ENCODE assay signal across 19 mouse cellular contexts in genomic region chr5:72869779-72870608, GRCm38 (mm10). TPM values are rescaled to one million over a fixed set of nuclear protein-coding genes. Genes with fewer than 3 reads are reported as not detected.
DNase-seq lines count a peak whose midpoint lies in the region; ATAC-seq lines count a peak whose summit lies in the region.
"Had no signal": no experiment of that assay in that cellular context is flagged by ENCODE, and none has a peak within 500 bp of the region (broad histone marks: within the 10 kb centered on the region; RNA-seq: fewer than 3 reads in every experiment).

No protein-coding gene starts in this region.

- DNase-seq in kidney, adult 11 months = peak; percentile 72
- no peak for DNase-seq in kidney, postnatal 10 days
- DNase-seq in CD4-positive helper T cell, adult 2 months (ENCODE audit: low read depth, low spot score) = peak; percentile 43
- DNase-seq in kidney, adult 8-10 months = peak; percentile 67 to 69
- DNase-seq in naive thymus-derived CD4-positive, alpha-beta T cell, adult 2 months (ENCODE audit: low read depth) = peak; percentile 34
- no peak for DNase-seq in embryo, embryonic 9.5 days (ENCODE audit: extremely low spot score)
- no peak for DNase-seq in limb, embryonic 10.5 days (ENCODE audit: low spot score)
- DNase-seq: cerebellum, postnatal 25 days; gastrocnemius, postnatal 14 days; lung, postnatal 14 days; right cerebral cortex, postnatal 4 days; thymus, postnatal 25 days had no signal

- H3K4me3 ChIP-seq in limb, embryonic 10.5 days = no peak overlapping the region
- H3K4me3 ChIP-seq: embryonic facial prominence, embryonic 12.5 days; layer of hippocampus, adult 2 months; midbrain, embryonic 12.5 days had no signal

- no peak overlapping the region for H3K27ac ChIP-seq in limb, embryonic 10.5 days
- H3K27ac ChIP-seq: embryonic facial prominence, embryonic 12.5 days; layer of hippocampus, adult 2 months; limb, embryonic 12.5 days; liver, embryonic 15.5 days; midbrain, embryonic 12.5 days had no signal

- no peaks in the 10 kb centered on the region for H3K36me3 ChIP-seq in limb, embryonic 10.5 days
- H3K36me3 ChIP-seq: embryonic facial prominence, embryonic 12.5 days; limb, embryonic 12.5 days; liver, embryonic 15.5 days; midbrain, embryonic 12.5 days had no signal

- H3K9me3 ChIP-seq in limb, embryonic 10.5 days (replicated peaks) = no peaks in the 10 kb centered on the region
- H3K9me3 ChIP-seq: embryonic facial prominence, embryonic 12.5 days; limb, embryonic 12.5 days; liver, embryonic 15.5 days; midbrain, embryonic 12.5 days had no signal

- H3K27me3 ChIP-seq in limb, embryonic 10.5 days (ENCODE audit: low read depth, poor library complexity, severe bottlenecking) = peaks cover 40% of the 10 kb centered on the region

- H3K4me1 ChIP-seq in limb, embryonic 10.5 days = peaks cover 16% of the 10 kb centered on the region
- H3K4me1 ChIP-seq: embryonic facial prominence, embryonic 12.5 days had no signal

- WGBS in limb, embryonic 10.5 days = 67% methylated on average over 14 of the region's 14 CpGs

- ATAC-seq in activated CD4-positive, CD25-positive, alpha-beta regulatory T cell, adult 4 months = no peak
- ATAC-seq: hindbrain, embryonic 16.5 days had no signal

RNA-seq across cellular contexts. Expression of gene Tec, which starts 1.7 kb away (rescaled TPM):
- polyA plus RNA-seq in activated CD4-positive, CD25-positive, alpha-beta regulatory T cell, adult 4 months (2017; shearing (Covaris generic)) = 10 to 100 TPM; 10.1 to 10.6 TPM
- polyA plus RNA-seq in limb, embryonic 10.5 days (2016; fragmentation: Nextera tagmentation; extraction: Ambion mirVana) = 2.8 and 3.1 TPM in 2 replicates

RNA-seq across cellular contexts. Expression of gene Slain2, which starts 44.1 kb away (rescaled TPM):
- 10 to 100 TPM; 11.7 to 13.9 TPM for polyA plus RNA-seq in activated CD4-positive, CD25-positive, alpha-beta regulatory T cell, adult 4 months (2017; shearing (Covaris generic))
- polyA plus RNA-seq in limb, embryonic 10.5 days (2016; fragmentation: Nextera tagmentation; extraction: Ambion mirVana) = 18.0 and 19.8 TPM in 2 replicates

Comparison
In these comparisons a context has a peak if more than half of its experiments do, and no peak if none do; other contexts are left out.
1. DNase-seq: peak in kidney, adult 11 months (single experiment), CD4-positive helper T cell, adult 2 months (single experiment), kidney, adult 8-10 months (2 of 2) and naive thymus-derived CD4-positive, alpha-beta T cell, adult 2 months (single experiment); none in kidney, postnatal 10 days (single experiment), embryo, embryonic 9.5 days (single experiment) and limb, embryonic 10.5 days (single experiment).